In the genomic region with DNA sequence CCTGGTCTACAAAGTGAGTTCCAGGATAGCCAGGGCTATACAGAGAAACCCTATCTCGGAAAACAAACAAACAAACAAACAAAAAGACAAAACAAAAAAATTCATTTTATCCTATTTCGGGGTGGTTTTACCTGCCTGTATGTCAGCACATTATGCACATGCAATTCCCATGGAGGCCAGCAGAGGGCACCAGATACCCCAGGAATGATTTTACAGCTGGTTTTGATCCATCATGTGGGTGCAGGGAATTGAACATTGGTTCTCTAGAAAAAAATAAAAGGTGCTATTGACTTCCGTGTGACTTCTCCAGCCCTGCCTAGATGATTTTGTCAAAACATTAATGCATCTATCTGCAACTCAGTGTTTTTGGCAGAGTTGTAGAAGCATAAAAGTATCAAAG, we compare ENCODE assay signal across 12 mouse cellular contexts.
DNase-seq lines count a peak whose midpoint lies in the region; ATAC-seq and TF ChIP-seq lines count a peak whose summit lies in the region.
"Had no signal": no experiment of that assay in that cellular context is flagged by ENCODE, and none has a peak within 500 bp of the region (broad histone marks: within the 10 kb centered on the region; RNA-seq: fewer than 3 reads in every experiment).

No protein-coding gene starts in this region.

- H3K27ac ChIP-seq in kidney, embryonic 16.5 days (ENCODE audit: low read length): peak overlapping the region; percentile 90; the same call in 1 of the 2 replicates
- H3K27ac ChIP-seq in embryonic fibroblast, embryonic 13.5 days (ENCODE audit: insufficient read depth, low read length): peak overlapping the region; percentile 100
- no peak overlapping the region for H3K27ac ChIP-seq in embryonic facial prominence, embryonic 10.5 days (replicated peaks)
- H3K27ac ChIP-seq: neural tube, embryonic 12.5 days had no signal

- H3K9me3 ChIP-seq in kidney, embryonic 16.5 days (ENCODE audit: low read length): peaks cover 2% of the 10 kb centered on the region; the same call in 1 of the 2 replicates
- H3K9me3 ChIP-seq in E14TG2a.4 (ENCODE audit: low read length): no peaks in the 10 kb centered on the region
- peaks cover 3% of the 10 kb centered on the region; the same call in 1 of the 2 replicates for H3K9me3 ChIP-seq in embryonic facial prominence, embryonic 10.5 days
- H3K9me3 ChIP-seq: limb, embryonic 10.5 days; megakaryocyte, embryonic 14.5 days; neural tube, embryonic 12.5 days had no signal

- no peaks in the 10 kb centered on the region for H3K27me3 ChIP-seq in kidney, embryonic 16.5 days (ENCODE audit: insufficient read depth, low read length)
- H3K27me3 ChIP-seq in E14TG2a.4 (ENCODE audit: insufficient read depth, low read length): no peaks in the 10 kb centered on the region
- no peaks in the 10 kb centered on the region for H3K27me3 ChIP-seq in embryonic facial prominence, embryonic 10.5 days (replicated peaks; ENCODE audit: low read depth, poor library complexity, severe bottlenecking)
- H3K27me3 ChIP-seq: megakaryocyte, embryonic 14.5 days; neural tube, embryonic 12.5 days had no signal

- no peak for DNase-seq in kidney, adult 11 months
- DNase-seq in 416B (ENCODE audit: low read depth): peak; percentile 6
- DNase-seq in adrenal gland, adult 18-20 months (ENCODE audit: low spot score in 2 of 2): no peak
- DNase-seq in embryonic facial prominence, embryonic 10.5 days (ENCODE audit: low spot score): no peak
- no peak for DNase-seq in layer of hippocampus, adult 9-10 months (ENCODE audit: low spot score)
- DNase-seq: right cerebral cortex, postnatal 4 days had no signal

- H3K4me2 ChIP-seq in kidney, embryonic 16.5 days (replicated peaks; ENCODE audit: low read depth, low read length): no peak overlapping the region
- H3K4me2 ChIP-seq: neural tube, embryonic 12.5 days had no signal

- TF ChIP-seq POLR2A in embryonic fibroblast, embryonic 13.5 days (IDR thresholded peaks at IDR 0.05; ENCODE audit: low read depth, low read length): no peak

- peak; percentile 98 for TF ChIP-seq CTCF in E14TG2a.4 (conservative IDR thresholded peaks at IDR 0.05; ENCODE audit: low read length)
- TF ChIP-seq CTCF in embryonic fibroblast, embryonic 13.5 days (IDR thresholded peaks at IDR 0.05; ENCODE audit: borderline replicate concordance, insufficient read depth, low read length): no peak

- 98% methylated on average over 3 of the region's 3 CpGs for WGBS in kidney, embryonic 16.5 days
- 93% methylated on average over 3 of the region's 3 CpGs for WGBS in embryonic facial prominence, embryonic 10.5 days

- no peaks in the 10 kb centered on the region for H3K36me3 ChIP-seq in kidney, embryonic 16.5 days (ENCODE audit: insufficient read depth, low read length)
- H3K36me3 ChIP-seq in E14TG2a.4 (ENCODE audit: insufficient read depth, low read length): no peaks in the 10 kb centered on the region
- no peaks in the 10 kb centered on the region for H3K36me3 ChIP-seq in embryonic facial prominence, embryonic 10.5 days (replicated peaks)
- H3K36me3 ChIP-seq: neural tube, embryonic 12.5 days had no signal

- no peak overlapping the region for H3K9ac ChIP-seq in kidney, embryonic 16.5 days (replicated peaks; ENCODE audit: low read length)
- H3K9ac ChIP-seq: neural tube, embryonic 12.5 days had no signal

- no peak overlapping the region for H3K4me3 ChIP-seq in kidney, embryonic 16.5 days (ENCODE audit: low read length)
- no peak overlapping the region for H3K4me3 ChIP-seq in E14TG2a.4 (replicated peaks; ENCODE audit: low read length)
- no peak overlapping the region for H3K4me3 ChIP-seq in embryonic fibroblast, embryonic 13.5 days (ENCODE audit: insufficient read depth, low read length)
- H3K4me3 ChIP-seq in embryonic facial prominence, embryonic 10.5 days: no peak overlapping the region
- H3K4me3 ChIP-seq: limb, embryonic 10.5 days; megakaryocyte, embryonic 14.5 days; neural tube, embryonic 12.5 days had no signal

- peaks cover 8% of the 10 kb centered on the region for H3K4me1 ChIP-seq in kidney, embryonic 16.5 days (ENCODE audit: insufficient read depth, low read length)
- H3K4me1 ChIP-seq in E14TG2a.4 (replicated peaks; ENCODE audit: low read depth, low read length): peaks cover 3% of the 10 kb centered on the region; the same call in 1 of the 2 replicates
- H3K4me1 ChIP-seq in embryonic fibroblast, embryonic 13.5 days (ENCODE audit: control insufficient read depth, insufficient read depth, low read length): peaks cover 9% of the 10 kb centered on the region
- peaks cover 16% of the 10 kb centered on the region for H3K4me1 ChIP-seq in embryonic facial prominence, embryonic 10.5 days

- ATAC-seq in kidney, embryonic 16.5 days (ENCODE audit: low FRiP score, low TSS enrichment): no peak
